Mouse (Mus musculus) embryonic facial prominence, embryonic 11.5 days (tissue): ENCODE measurements around the gene Gm49405. TPM values are rescaled to one million over a fixed set of nuclear protein-coding genes. Genes with fewer than 3 reads are reported as not detected.

ENCODE experiments used
- ATAC-seq: fragments of 200-750 bp; cut with Nextera tagmentation; replicated peaks from 2 replicates; pipeline ENCODE4 v1.8.0; 2017; ENCODE audit warnings: low read depth; ENCODE audit not compliant: insufficient number of reproducible peaks, low FRiP score, low TSS enrichment
- DNase-seq: peaks from one replicate; pipeline ENCODE4 v3.0.0-alpha.2; 2015; ENCODE audit warnings: low spot score
- H3K27ac ChIP-seq: fragments of 300-500 bp; sonication (generic); replicated peaks from 2 replicates; pipeline ENCODE4 v1.5.1; 2014; ENCODE audit warnings: mild to moderate bottlenecking, low read depth, low read length, control low read depth
- H3K27me3 ChIP-seq: fragments of 300-500 bp; sonication (generic); 2 replicates; pipeline ENCODE4 v1.6.1; 2014; ENCODE audit warnings: mild to moderate bottlenecking, low read length, moderate library complexity, mixed read lengths; ENCODE audit not compliant: control insufficient read depth, insufficient read depth
- H3K36me3 ChIP-seq: fragments of 300-500 bp; sonication (generic); replicated peaks from 2 replicates; pipeline ENCODE4 v1.6.1; 2014; ENCODE audit warnings: low read depth, mild to moderate bottlenecking, low read length, moderate library complexity, mixed read lengths; ENCODE audit not compliant: control insufficient read depth, insufficient read depth
- H3K4me1 ChIP-seq: fragments of 300-500 bp; sonication (generic); 2 replicates; pipeline ENCODE4 v1.6.1; 2014; ENCODE audit warnings: low read length, mixed read lengths; ENCODE audit not compliant: control insufficient read depth, insufficient read depth
- H3K4me2 ChIP-seq: fragments of 300-500 bp; sonication (generic); 2 replicates; pipeline ENCODE4 v1.6.1; 2014; ENCODE audit warnings: low read depth, mild to moderate bottlenecking, control low read depth, low read length, moderate library complexity
- H3K4me3 ChIP-seq: fragments of 300-500 bp; sonication (generic); 2 replicates; pipeline ENCODE4 v1.5.1; 2014; ENCODE audit warnings: low read depth, low read length, control low read depth
- H3K9ac ChIP-seq: fragments of 300-500 bp; sonication (generic); replicated peaks from 2 replicates; pipeline ENCODE4 v1.6.1; 2014; ENCODE audit warnings: mild to moderate bottlenecking, control low read depth, low read length
- H3K9me3 ChIP-seq: fragments of 300-500 bp; sonication (generic); replicated peaks from 2 replicates; pipeline ENCODE4 v1.6.1; 2016; ENCODE audit warnings: mild to moderate bottlenecking, low read length, inconsistent platforms, mixed read lengths; ENCODE audit not compliant: control insufficient read depth
- WGBS: fragments of 180-500 bp; shearing (Covaris S2); extraction: QIAGEN DNeasy Blood & Tissue Kit; methylation state at CpG from one replicate; pipeline ENCODE4 v1.1.7; 2014; 5-methylcytosine and 5-hydroxymethylcytosine counted together
- polyA plus RNA-seq: library from polyadenylated mRNA; unstranded; fragments of >200 nt; fragmentation: Nextera tagmentation; extraction: Ambion mirVana; gene quantifications from 2 replicates; pipeline ENCODE4 v1.2.1, GENCODE M21; 2014

The Gm49405 gene
- polyA plus RNA-seq, 1 experiment from 2014 or later = 1.4 TPM

- H3K9me3 ChIP-seq = no peaks in the 10 kb centered on the region
These were observed 9.6 kb upstream of the Gm49405 start for GRCm38 (mm10) chr19:3990804-3991203.

GRCm38 (mm10) chr19:3991562-3991961, 8.9 kb upstream of the Gm49405 start:
- Histone ChIP-seq H3K4me3 (no peak overlapping the region), H3K27me3 (no peaks in the 10 kb centered on the region), H3K36me3 (no peaks in the 10 kb centered on the region), H3K4me2 (no peak overlapping the region), H3K27ac (no peak overlapping the region), H3K9ac (no peak overlapping the region), H3K4me1 (no peaks in the 10 kb centered on the region), H3K9me3 (no peaks in the 10 kb centered on the region)
- DNase-seq (no peak), ATAC-seq (no peak)
- WGBS = 82% methylated on average over 3 of the region's 3 CpGs

More at GRCm38 (mm10) chr19:3990804-3991203, 9.6 kb upstream of the Gm49405 start:
- ATAC-seq (no peak), DNase-seq (no peak)
- Histone ChIP-seq H3K36me3 (no peaks in the 10 kb centered on the region), H3K4me1 (no peaks in the 10 kb centered on the region; the same call in 1 of the 2 replicates), H3K4me2 (no peak overlapping the region), H3K27me3 (no peaks in the 10 kb centered on the region), H3K9ac (no peak overlapping the region), H3K4me3 (no peak overlapping the region), H3K27ac (no peak overlapping the region)
- 66% methylated on average over 6 of the region's 6 CpGs for WGBS

GRCm38 (mm10) chr19:3991966-3992365, 8.5 kb upstream of the Gm49405 start:
- Histone ChIP-seq H3K9ac (no peak overlapping the region), H3K4me2 (no peak overlapping the region), H3K4me3 (no peak overlapping the region), H3K27me3 (no peaks in the 10 kb centered on the region), H3K4me1 (no peaks in the 10 kb centered on the region), H3K36me3 (no peaks in the 10 kb centered on the region), H3K9me3 (no peaks in the 10 kb centered on the region), H3K27ac (no peak overlapping the region)
- DNase-seq (no peak), ATAC-seq (no peak)
- WGBS = 86% methylated on average over 3 of the region's 3 CpGs

GRCm38 (mm10) chr19:3992416-3992815, 8.0 kb upstream of the Gm49405 start, which contains the start of gene Tbx10:
Tbx10 (plus strand) TSS chr19:3992752.
- 56% methylated on average over 5 of the region's 5 CpGs for WGBS
- H3K9me3 ChIP-seq = no peaks in the 10 kb centered on the region
- H3K4me3 ChIP-seq = no peak within 1 kb of the TSS
- DNase-seq (no peak), ATAC-seq (no peak)
- H3K36me3 ChIP-seq = no peaks in the 10 kb centered on the region
- H3K27me3 ChIP-seq = no peaks in the 10 kb centered on the region
- H3K4me2 ChIP-seq = no peak within 1 kb of the TSS
- H3K4me1 ChIP-seq = no peaks in the 10 kb centered on the region
- no peak within 1 kb of the TSS for H3K9ac ChIP-seq
- no peak within 1 kb of the TSS for H3K27ac ChIP-seq

GRCm38 (mm10) chr19:3994932-3995331, 5.5 kb upstream of the Gm49405 start:
- no peak for ATAC-seq
- no peaks in the 10 kb centered on the region for H3K27me3 ChIP-seq

GRCm38 (mm10) chr19:3995505-3995904, 4.9 kb upstream of the Gm49405 start:
- Histone ChIP-seq H3K27me3 (no peaks in the 10 kb centered on the region), H3K9me3 (no peaks in the 10 kb centered on the region), H3K9ac (no peak overlapping the region), H3K4me1 (no peaks in the 10 kb centered on the region), H3K27ac (no peak overlapping the region), H3K4me2 (no peak overlapping the region), H3K36me3 (no peaks in the 10 kb centered on the region), H3K4me3 (no peak overlapping the region)
- WGBS = 83% methylated on average over 3 of the region's 3 CpGs
- ATAC-seq (no peak), DNase-seq (no peak)

More at GRCm38 (mm10) chr19:3994932-3995331, 5.5 kb upstream of the Gm49405 start:
- 68% methylated on average over 6 of the region's 6 CpGs for WGBS
- H3K27ac ChIP-seq = no peak overlapping the region
- no peaks in the 10 kb centered on the region for H3K9me3 ChIP-seq
- H3K9ac ChIP-seq = no peak overlapping the region
- no peak overlapping the region for H3K4me2 ChIP-seq
- H3K4me1 ChIP-seq = no peaks in the 10 kb centered on the region
- no peak overlapping the region for H3K4me3 ChIP-seq
- DNase-seq = no peak
- no peaks in the 10 kb centered on the region for H3K36me3 ChIP-seq

GRCm38 (mm10) chr19:3996106-3996505, 4.3 kb upstream of the Gm49405 start:
- no peak overlapping the region for H3K4me2 ChIP-seq
- H3K4me3 ChIP-seq = no peak overlapping the region
- H3K4me1 ChIP-seq = peaks cover 2% of the 10 kb centered on the region; the same call in 1 of the 2 replicates
- no peaks in the 10 kb centered on the region for H3K27me3 ChIP-seq
- DNase-seq (no peak), ATAC-seq (no peak)
- no peak overlapping the region for H3K9ac ChIP-seq
- WGBS = 64% methylated on average over 7 of the region's 7 CpGs
- no peaks in the 10 kb centered on the region for H3K36me3 ChIP-seq
- no peaks in the 10 kb centered on the region for H3K9me3 ChIP-seq
- H3K27ac ChIP-seq = no peak overlapping the region

GRCm38 (mm10) chr19:3996747-3997146, 3.7 kb upstream of the Gm49405 start:
- H3K4me3 ChIP-seq = no peak overlapping the region
- H3K9me3 ChIP-seq = no peaks in the 10 kb centered on the region
- no peaks in the 10 kb centered on the region for H3K36me3 ChIP-seq
- no peak for DNase-seq
- no peaks in the 10 kb centered on the region for H3K27me3 ChIP-seq
- no peak overlapping the region for H3K27ac ChIP-seq
- WGBS = 84% methylated on average over 8 of the region's 8 CpGs
- H3K9ac ChIP-seq = no peak overlapping the region
- no peak for ATAC-seq
- peaks cover 4% of the 10 kb centered on the region; the same call in 1 of the 2 replicates for H3K4me1 ChIP-seq
- H3K4me2 ChIP-seq = no peak overlapping the region
